Mouse (Mus musculus) CH12.LX (cell line): ENCODE results near the gene Tmem119.

Experiments used
- CTCF ChIP-seq, 2 experiments: IDR thresholded peaks in 1 of 2; conservative IDR thresholded peaks in 1 of 2; 2 replicates each; pipeline ENCODE4 v1.5.1; 2011 to 2012; ENCODE audit warnings: low read depth in 2 of 2, low read length in 2 of 2, improper control_type of control experiment in 1 of 2, inconsistent platforms in 1 of 2, mild to moderate bottlenecking in 1 of 2, moderate library complexity in 1 of 2
- E2F4 ChIP-seq: IDR thresholded peaks from 2 replicates; pipeline ENCODE4 v1.6.1; 2011; ENCODE audit warnings: low read depth, low read length, improper control_type of control experiment; ENCODE audit not compliant: insufficient replicate concordance
- ETS1 ChIP-seq: conservative IDR thresholded peaks from 2 replicates; pipeline ENCODE4 v1.6.1; 2012; ENCODE audit warnings: low read depth, mild to moderate bottlenecking, inconsistent platforms, low read length, improper control_type of control experiment, moderate library complexity
- JUN ChIP-seq: IDR thresholded peaks from 2 replicates; pipeline ENCODE4 v1.6.1; 2011; ENCODE audit warnings: low read depth, mild to moderate bottlenecking, low read length, improper control_type of control experiment, moderate library complexity; ENCODE audit not compliant: insufficient read depth
- MAFK ChIP-seq: IDR thresholded peaks from 2 replicates; pipeline ENCODE4 v1.6.1; 2011; ENCODE audit warnings: low read length, improper control_type of control experiment; ENCODE audit not compliant: insufficient replicate concordance
- MAX ChIP-seq: IDR thresholded peaks from 2 replicates; pipeline ENCODE4 v1.6.1; 2011; ENCODE audit warnings: low read length, improper control_type of control experiment
- POLR2A ChIP-seq: IDR thresholded peaks from 2 replicates; pipeline ENCODE4 v1.6.1; 2011; ENCODE audit warnings: low read depth, mild to moderate bottlenecking, improper control_type of control experiment, low read length

GRCm38 (mm10) chr5:113812638-113813037 is 12.3 kb upstream of the Tmem119 start:
- TF ChIP-seq CTCF (conservative IDR thresholded peaks at IDR 0.05 in 1 of 2, IDR thresholded peaks at IDR 0.05 in 1 of 2; ENCODE audit: low read depth in 2 of 2, low read length in 2 of 2) (no peak), MAX (no peak), E2F4 (no peak), JUN (no peak), MAFK (no peak), ETS1 (no peak), POLR2A (no peak)
